Mouse (Mus musculus) gastrocnemius, postnatal 14 days (tissue): ENCODE measurements at regions not wholly inside any gene's neighbourhood (a gene's known extent, or its start where the extent isn't known, plus 50 kb on each side); places are given as distances from the start of the nearest gene placed in this dataset.

Experiments
- DNase-seq: peaks from one replicate; pipeline ENCODE4 v3.0.0; 2021; ENCODE audit warnings: mixed read lengths
- intact Hi-C: fragments of 180-260 bp; cut with DNase I; formaldehyde crosslinking; loops from one replicate; pipeline ENCODE4 v1.15.1; 2025; ENCODE audit warnings: low total_unique reads

DNA sequence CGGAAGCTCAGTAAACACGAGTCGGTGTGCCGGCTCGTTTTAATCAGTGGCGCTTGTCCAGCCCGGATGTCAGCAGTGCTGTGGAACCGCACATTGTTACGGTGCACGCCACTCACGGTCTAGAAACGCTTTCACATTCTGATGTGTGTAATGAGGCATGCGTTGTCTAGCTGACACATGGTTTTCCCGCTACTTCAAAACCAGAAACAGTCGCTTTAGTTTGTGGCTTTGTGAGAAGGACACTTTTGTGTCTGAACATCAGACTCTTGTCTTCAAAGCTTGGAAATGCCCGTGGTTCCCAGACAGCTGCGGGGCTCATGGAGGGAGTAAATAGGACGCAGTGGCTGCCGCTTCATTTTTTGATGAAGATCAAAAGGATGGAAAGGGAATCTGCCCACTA lies 77.0 kb upstream of the Lgr5 start:
- intact Hi-C loops, result no loop called here
- no peak for DNase-seq

GRCm38 (mm10) chr10:115676661-115677060 lies 89.1 kb upstream of the Lgr5 start:
- DNase-seq, result no peak
- intact Hi-C loops, result no loop called here

- no peak for DNase-seq
- intact Hi-C loops, result no loop called here
Observed at GRCm38 (mm10) chr10:115681115-115681514, 93.5 kb upstream of the Lgr5 start.

- intact Hi-C loops, result no loop called here
- no peak for DNase-seq
Observed at GRCm38 (mm10) chr10:115691939-115692338, 104.4 kb upstream of the Lgr5 start.

DNA sequence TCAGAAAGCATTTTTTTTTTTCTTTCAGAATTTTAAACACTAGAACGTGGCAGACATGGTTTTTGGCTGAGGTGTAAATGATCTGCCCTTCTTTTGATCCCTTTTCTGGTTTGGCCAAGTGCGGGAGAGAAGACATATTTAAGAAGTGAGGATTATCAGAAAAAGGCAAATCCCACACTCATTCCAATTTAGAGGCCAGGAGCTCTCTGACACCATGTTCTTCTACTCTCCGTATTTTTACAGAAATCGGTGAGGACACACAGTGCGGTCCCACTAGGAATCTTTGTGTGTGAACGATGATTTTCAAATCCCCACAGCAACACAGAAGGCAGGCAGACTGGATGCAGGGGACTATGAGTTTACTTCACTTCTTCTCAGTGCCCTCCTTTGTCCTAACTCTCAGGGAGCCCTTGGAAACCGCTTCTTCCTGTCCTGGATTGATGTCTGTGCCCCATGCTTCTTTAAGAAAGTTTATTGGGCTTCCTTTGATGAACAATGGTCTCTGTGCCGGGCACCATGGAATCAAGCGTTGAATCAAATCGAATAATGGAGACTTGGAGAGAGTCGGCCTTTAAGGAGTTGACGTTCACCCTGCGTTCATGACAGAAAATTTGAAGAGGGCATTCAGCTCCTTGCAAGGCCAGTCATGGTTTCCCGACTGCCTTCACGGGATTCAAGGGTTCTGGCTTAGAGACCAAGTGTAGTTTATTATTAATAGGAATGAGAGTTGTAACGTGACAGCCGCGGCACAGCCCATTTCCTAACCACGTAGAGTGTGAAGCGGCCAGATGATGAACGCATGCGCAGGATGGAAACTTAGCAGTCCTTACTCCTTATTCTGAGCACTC lies 106.6 kb upstream of the Lgr5 start:
- no peak for DNase-seq
- intact Hi-C loops, result no loop called here

GRCm38 (mm10) chr10:115702358-115702757 lies 114.3 kb upstream of the Tspan8 start:
- DNase-seq, result no peak
- intact Hi-C loops, result no loop called here

- intact Hi-C loops, result no loop called here
- DNase-seq, result no peak
Observed at GRCm38 (mm10) chr10:115708623-115709022, 108.0 kb upstream of the Tspan8 start.

GRCm38 (mm10) chr10:115713896-115714295 lies 102.7 kb upstream of the Tspan8 start:
- intact Hi-C loops, result no loop called here
- peak; percentile 53 for DNase-seq

- DNase-seq, result no peak
- intact Hi-C loops, result no loop called here
Observed at GRCm38 (mm10) chr10:115716178-115716577, 100.5 kb upstream of the Tspan8 start.

- intact Hi-C loops, result no loop called here
- DNase-seq, result no peak
Observed at GRCm38 (mm10) chr10:115717064-115717463, 99.6 kb upstream of the Tspan8 start.

DNA sequence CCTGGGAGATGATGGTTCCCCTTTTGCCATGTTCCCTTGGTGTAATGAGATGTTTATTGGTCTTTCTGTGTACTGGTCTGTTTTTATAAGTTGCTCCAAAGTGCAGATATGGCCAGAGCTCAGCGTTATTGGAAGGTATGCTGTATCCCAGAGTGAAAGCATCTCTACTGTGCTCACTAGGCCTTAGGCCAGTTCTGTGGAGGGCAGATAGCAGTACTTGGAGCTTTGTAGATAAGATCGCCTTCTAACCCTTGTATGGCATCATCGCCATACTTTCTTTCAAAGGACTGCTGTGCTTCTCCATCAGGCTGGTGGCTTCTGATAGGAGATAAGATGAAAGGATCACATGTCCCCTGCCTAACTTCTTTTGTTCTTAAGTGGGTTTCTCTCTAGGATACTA lies 94.0 kb upstream of the Tspan8 start:
- intact Hi-C loops, result no loop called here
- DNase-seq, result no peak

GRCm38 (mm10) chr10:115742634-115743347 lies 73.8 kb upstream of the Tspan8 start:
- DNase-seq, result no peak
- intact Hi-C loops, result no loop called here

GRCm38 (mm10) chr10:115749844-115750243 lies 66.8 kb upstream of the Tspan8 start:
- intact Hi-C loops, result no loop called here
- no peak for DNase-seq

DNA sequence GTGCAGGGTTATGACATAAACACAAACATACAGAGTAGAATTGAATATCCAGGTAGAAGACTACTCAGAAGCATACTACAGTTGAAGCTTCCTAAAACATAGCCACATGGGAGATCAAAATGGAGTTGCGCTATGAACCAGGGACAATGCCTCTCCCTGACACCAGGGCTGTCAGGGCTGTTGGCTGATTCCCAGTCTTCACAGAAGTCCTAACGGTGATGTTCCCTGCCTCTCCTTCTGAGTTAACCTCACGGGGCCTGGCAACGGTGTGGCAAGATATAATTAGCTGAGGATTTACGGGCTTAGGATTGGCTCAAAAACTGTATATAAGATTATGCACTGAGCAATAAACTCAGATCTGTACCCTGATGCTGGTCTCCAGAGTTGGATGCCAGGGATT lies 66.4 kb upstream of the Tspan8 start:
- intact Hi-C loops, result no loop called here
- no peak for DNase-seq

- intact Hi-C loops, result no loop called here
- no peak for DNase-seq
Observed at GRCm38 (mm10) chr10:115758667-115759066, 58.0 kb upstream of the Tspan8 start.
